Mouse (Mus musculus) bone marrow macrophage, adult 2 months (primary cell): ENCODE measurements around the gene Acmsd.

Experiments used
- CTCF ChIP-seq: IDR thresholded peaks from 2 replicates; pipeline ENCODE4 v1.5.1; 2012; ENCODE audit warnings: low read depth, mild to moderate bottlenecking, low read length, moderate library complexity
- POLR2A ChIP-seq: IDR thresholded peaks from 2 replicates; pipeline ENCODE4 v1.6.1; 2012; ENCODE audit warnings: mild to moderate bottlenecking, low read depth, low read length, borderline replicate concordance

DNA sequence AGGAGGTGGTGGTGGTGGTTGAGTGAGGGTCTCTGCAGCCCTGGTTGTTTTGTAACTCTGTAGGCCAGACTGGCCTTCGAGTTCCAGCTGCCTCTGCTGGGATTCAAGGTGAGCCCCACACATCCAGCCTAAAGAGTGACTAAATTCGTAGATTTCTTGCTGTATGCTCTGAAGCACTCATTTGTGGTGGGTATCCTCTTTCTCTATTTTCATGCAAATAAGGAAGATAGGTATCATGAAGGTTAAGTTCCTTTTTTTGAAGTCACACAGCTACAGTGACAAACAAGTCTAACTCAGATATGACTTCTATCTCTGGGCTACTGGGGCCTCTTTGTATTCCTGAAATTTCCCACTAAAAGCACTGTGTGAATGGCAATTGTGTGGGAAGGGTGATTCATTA is 51.6 kb downstream of the Acmsd start:
- TF ChIP-seq CTCF (no peak), POLR2A (no peak)
